Mouse (Mus musculus): ENCODE measurements around the gene Scarb1.

GRCm38 (mm10) chr5:125360566-125360965, 19.7 kb upstream of the Scarb1 start:
- TF ChIP-seq TAL1 (IDR thresholded peaks at IDR 0.05; ENCODE audit: low read length) (no peak), GATA1 (IDR thresholded peaks at IDR 0.05; ENCODE audit: low read length) (no peak)
